Mouse (Mus musculus) kidney, adult 2 months (tissue): ENCODE data around the gene Lhfpl2. TPM values are rescaled to one million over a fixed set of nuclear protein-coding genes. Genes with fewer than 3 reads are reported as not detected.

ENCODE experiments used
- DNase-seq: peaks from one replicate; pipeline ENCODE4 v3.0.0; 2021
- H3K27ac ChIP-seq: fragments of 200-500 bp; 2 replicates; pipeline ENCODE4 v1.5.1; 2012; ENCODE audit warnings: low read depth, low read length, control low read depth, inconsistent platforms; ENCODE audit not compliant: insufficient read depth
- H3K27me3 ChIP-seq: fragments of 200-500 bp; replicated peaks from 2 replicates; pipeline ENCODE4 v1.6.1; 2012; ENCODE audit warnings: mild to moderate bottlenecking, moderate library complexity, low read length, inconsistent platforms; ENCODE audit not compliant: control insufficient read depth, insufficient read depth
- H3K36me3 ChIP-seq: fragments of 200-500 bp; 2 replicates; pipeline ENCODE4 v1.6.1; 2012; ENCODE audit warnings: mild to moderate bottlenecking, moderate library complexity, low read length, inconsistent platforms; ENCODE audit not compliant: control insufficient read depth, insufficient read depth
- H3K4me1 ChIP-seq: fragments of 200-500 bp; 2 replicates; pipeline ENCODE4 v1.6.1; 2011; ENCODE audit warnings: low read length; ENCODE audit not compliant: control insufficient read depth, insufficient read depth
- H3K4me3 ChIP-seq: fragments of 200-500 bp; 2 replicates; pipeline ENCODE4 v1.5.1; 2011; ENCODE audit warnings: mild to moderate bottlenecking, low read depth, low read length, control low read depth; ENCODE audit not compliant: insufficient read depth
- CTCF ChIP-seq: fragments of 200-500 bp; conservative IDR thresholded peaks from 2 replicates; pipeline ENCODE4 v1.5.1; 2011; ENCODE audit warnings: low read depth, mild to moderate bottlenecking, control low read depth, low read length, moderate library complexity, mixed read lengths; ENCODE audit not compliant: insufficient read depth, insufficient read length
- POLR2A ChIP-seq: fragments of 200-500 bp; IDR thresholded peaks from one replicate; pipeline ENCODE4 v1.6.1; 2011; ENCODE audit warnings: low read depth, low read length, control low read depth
- WGBS: fragments of 180-500 bp; shearing (Covaris S2); methylation state at CpG from one replicate; pipeline ENCODE4 v1.1.7; 2018; 5-methylcytosine and 5-hydroxymethylcytosine counted together
- polyA plus RNA-seq: library from polyadenylated mRNA; depleted of rRNA; stranded (reverse); fragments of >200 nt; gene quantifications from 2 replicates; pipeline ENCODE4 v1.2.3, GENCODE M21; 2012

Gene Lhfpl2
- polyA plus RNA-seq, 1 experiment: 11.3 TPM

GRCm38 (mm10) chr13:94110556-94110955 lies 53.0 kb downstream of the Lhfpl2 start:
- Histone ChIP-seq H3K27ac (no peak overlapping the region), H3K4me3 (no peak overlapping the region), H3K36me3 (no peaks in the 10 kb centered on the region), H3K4me1 (peaks cover 4% of the 10 kb centered on the region; the same call in 1 of the 2 replicates), H3K27me3 (no peaks in the 10 kb centered on the region)
- no peak for TF ChIP-seq POLR2A
- WGBS: 89% methylated on average over 8 of the region's 8 CpGs
- DNase-seq: no peak

DNA sequence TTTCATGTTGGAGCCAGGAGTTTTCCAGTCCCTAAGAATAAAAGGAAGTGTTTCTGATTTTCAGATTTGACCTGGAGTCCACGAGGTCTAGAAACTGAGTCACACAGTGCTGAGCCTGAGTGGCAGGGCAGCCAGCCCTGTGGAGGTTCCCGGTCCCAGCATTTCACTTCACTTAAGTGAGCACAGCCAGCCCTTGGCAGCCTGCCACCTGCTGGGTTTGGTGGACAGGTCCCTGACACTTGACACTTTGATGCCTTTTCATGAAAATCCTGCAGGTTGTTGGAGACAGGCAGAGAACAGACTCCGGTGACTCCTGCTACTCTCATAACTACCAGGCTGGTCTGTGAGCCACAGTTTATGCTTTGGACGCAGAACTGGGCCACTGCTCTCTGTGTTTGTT lies 57.9 kb downstream of the Lhfpl2 start:
- no peaks in the 10 kb centered on the region for H3K27me3 ChIP-seq
- no peak overlapping the region for H3K4me3 ChIP-seq
- no peak overlapping the region for H3K27ac ChIP-seq
- WGBS: 27% methylated on average over 4 of the region's 4 CpGs
- H3K36me3 ChIP-seq: no peaks in the 10 kb centered on the region
- H3K4me1 ChIP-seq: peaks cover 9% of the 10 kb centered on the region
- DNase-seq: peak; percentile 88
- TF ChIP-seq CTCF (no peak), POLR2A (no peak)

GRCm38 (mm10) chr13:94116705-94117410 lies 59.3 kb downstream of the Lhfpl2 start:
- no peak for DNase-seq
- Histone ChIP-seq H3K27ac (no peak overlapping the region), H3K4me1 (peaks cover 7% of the 10 kb centered on the region), H3K4me3 (no peak overlapping the region), H3K36me3 (no peaks in the 10 kb centered on the region), H3K27me3 (no peaks in the 10 kb centered on the region)
- no peak for TF ChIP-seq POLR2A
- no peak for TF ChIP-seq CTCF
- WGBS: 23% methylated on average over 13 of the region's 13 CpGs

DNA sequence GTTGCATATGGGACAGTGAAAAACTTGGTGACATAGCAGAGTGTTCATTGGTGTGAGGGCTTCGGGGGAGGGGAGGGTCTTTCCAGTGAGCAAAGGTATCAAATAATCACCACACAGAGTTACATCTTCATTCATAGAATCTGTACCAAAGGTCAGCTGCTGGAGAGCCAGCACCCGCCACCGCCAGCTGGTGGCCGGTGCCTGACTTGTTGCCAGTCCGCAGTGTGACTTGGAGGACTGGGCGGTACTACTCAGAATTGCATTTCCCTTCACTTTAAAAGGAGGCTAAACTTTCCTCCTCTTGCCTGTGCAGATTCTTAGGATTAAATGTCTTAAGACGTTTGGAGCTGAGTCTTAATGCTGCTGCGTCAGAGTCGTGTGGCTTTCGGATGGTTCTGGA lies 59.9 kb downstream of the Lhfpl2 start:
- H3K4me1 ChIP-seq: peaks cover 4% of the 10 kb centered on the region; the same call in 1 of the 2 replicates

GRCm38 (mm10) chr13:94118091-94118490 lies 60.5 kb downstream of the Lhfpl2 start:
- TF ChIP-seq CTCF (0 out of 2 replicates have a peak, but pooled peaks have one; percentile 26), POLR2A (no peak)
- Histone ChIP-seq H3K36me3 (no peaks in the 10 kb centered on the region), H3K27ac (no peak overlapping the region), H3K4me3 (no peak overlapping the region), H3K4me1 (peaks cover 4% of the 10 kb centered on the region; the same call in 1 of the 2 replicates), H3K27me3 (no peaks in the 10 kb centered on the region)
- WGBS: 100% methylated on average over 1 of the region's 1 CpGs
- DNase-seq: no peak

More for the DNA sequence above, 59.9 kb downstream of the Lhfpl2 start:
- no peak overlapping the region for H3K27ac ChIP-seq
- 73% methylated on average over 10 of the region's 10 CpGs for WGBS
- TF ChIP-seq CTCF (no peak), POLR2A (no peak)
- no peaks in the 10 kb centered on the region for H3K36me3 ChIP-seq
- H3K27me3 ChIP-seq: no peaks in the 10 kb centered on the region
- H3K4me3 ChIP-seq: no peak overlapping the region
- DNase-seq: peak; percentile 55

- no peak for DNase-seq
- TF ChIP-seq POLR2A: no peak
- H3K36me3 ChIP-seq: no peaks in the 10 kb centered on the region
- H3K27ac ChIP-seq: no peak overlapping the region
- H3K27me3 ChIP-seq: no peaks in the 10 kb centered on the region
- H3K4me3 ChIP-seq: no peak overlapping the region
- peaks cover 4% of the 10 kb centered on the region; the same call in 1 of the 2 replicates for H3K4me1 ChIP-seq
- 92% methylated on average over 5 of the region's 5 CpGs for WGBS
Measured at GRCm38 (mm10) chr13:94119309-94119708, 61.7 kb downstream of the Lhfpl2 start.

DNA sequence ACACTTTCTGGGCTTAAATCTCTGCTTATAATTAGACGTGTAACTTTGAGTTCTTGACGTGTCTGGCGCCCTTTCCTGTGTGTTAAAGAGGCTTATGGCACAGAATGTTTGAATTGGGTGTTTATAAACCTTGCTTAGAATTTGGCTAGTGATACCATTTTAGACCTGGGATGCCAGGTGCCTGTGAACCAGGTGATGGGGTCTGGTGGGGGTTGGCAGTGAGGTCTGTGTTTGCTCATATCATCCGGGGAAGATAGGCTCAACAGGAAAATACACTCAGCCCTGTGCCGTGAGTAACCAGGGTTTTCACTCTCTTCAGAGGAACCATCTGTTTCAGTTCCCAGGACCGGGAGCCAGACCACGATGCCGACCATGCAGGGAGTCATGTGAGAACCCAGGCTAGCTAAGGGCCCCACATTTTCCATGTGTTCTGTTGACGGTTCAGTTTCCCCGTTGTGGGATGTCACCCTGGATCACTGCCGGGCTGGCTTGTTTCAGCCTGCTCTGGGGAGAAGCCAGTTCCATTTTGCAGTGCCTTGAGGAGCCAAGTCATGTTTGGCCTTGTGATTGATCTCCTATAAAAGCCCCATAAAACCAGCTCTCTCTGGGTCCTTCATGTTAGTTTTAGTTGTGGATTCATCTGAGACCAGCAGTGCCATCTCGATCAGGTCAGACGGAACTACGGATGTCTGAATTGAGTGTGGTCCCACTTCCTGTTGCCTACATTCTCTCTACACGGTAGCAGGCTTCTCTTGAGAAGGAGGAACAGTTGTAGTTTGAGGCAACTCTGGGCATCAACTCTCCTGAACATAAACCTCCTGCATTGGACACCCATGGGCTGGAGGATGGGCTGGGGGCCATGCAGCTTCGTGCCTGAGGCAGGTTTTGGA lies 65.4 kb downstream of the Lhfpl2 start:
- Histone ChIP-seq H3K4me3 (no peak overlapping the region), H3K27me3 (no peaks in the 10 kb centered on the region), H3K36me3 (no peaks in the 10 kb centered on the region), H3K4me1 (no peaks in the 10 kb centered on the region), H3K27ac (no peak overlapping the region)
- no peak for TF ChIP-seq POLR2A
- TF ChIP-seq CTCF: no peak
- 83% methylated on average over 16 of the region's 16 CpGs for WGBS
- DNase-seq: no peak
